10 mouse cellular contexts compared by ENCODE assay signal in the genomic region with DNA sequence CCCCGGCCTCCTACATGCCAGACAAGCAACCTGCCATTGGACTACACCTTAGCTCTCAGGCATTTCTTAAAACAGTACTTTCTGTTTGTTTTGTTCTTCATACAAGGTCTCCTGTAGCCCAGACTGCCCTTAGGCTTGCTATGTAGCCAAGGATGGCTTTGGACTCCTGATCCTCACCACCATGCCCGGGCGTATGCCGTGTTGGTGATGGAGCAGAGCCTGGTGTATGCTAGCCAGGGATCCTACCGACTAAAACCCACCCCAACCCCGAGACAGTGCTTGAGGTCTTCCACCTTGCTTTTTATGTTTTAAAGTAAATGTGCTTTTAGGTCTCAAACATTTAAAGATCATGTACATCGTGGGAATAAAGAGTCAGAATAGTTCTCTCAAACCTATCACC.
DNase-seq lines count a peak whose midpoint lies in the region; ATAC-seq and TF ChIP-seq lines count a peak whose summit lies in the region.
"Had no signal": no experiment of that assay in that cellular context is flagged by ENCODE, and none has a peak within 500 bp of the region (broad histone marks: within the 10 kb centered on the region; RNA-seq: fewer than 3 reads in every experiment).

No protein-coding gene starts in this region.

- peak; percentile 13; the same call in 1 of the 2 replicates for ATAC-seq in intestine, embryonic 16.5 days
- no peak for ATAC-seq in intestine, postnatal 0 days
- 0 out of 2 replicates have a peak, but pooled peaks have one; percentile 28 for ATAC-seq in midbrain, embryonic 15.5 days (replicated peaks)
- no peak for ATAC-seq in midbrain, postnatal 0 days (ENCODE audit: low FRiP score)
- ATAC-seq in neural tube, embryonic 14.5 days (ENCODE audit: low read depth): peak; percentile 44; the same call in 1 of the 2 replicates

- no peak overlapping the region for H3K4me2 ChIP-seq in intestine, embryonic 16.5 days (ENCODE audit: low read depth, low read length)
- no peak overlapping the region for H3K4me2 ChIP-seq in intestine, postnatal 0 days (replicated peaks; ENCODE audit: low read depth)
- H3K4me2 ChIP-seq in midbrain, embryonic 15.5 days: no peak overlapping the region
- H3K4me2 ChIP-seq in midbrain, postnatal 0 days (ENCODE audit: low read depth, low read length, poor library complexity, severe bottlenecking): no peak overlapping the region
- H3K4me2 ChIP-seq in neural tube, embryonic 14.5 days (ENCODE audit: low read depth, low read length): no peak overlapping the region

- peak; percentile 87 for DNase-seq in heart, adult 11 months
- no peak for DNase-seq in heart, adult 8-10 months (ENCODE audit: low spot score)
- no peak for DNase-seq in midbrain, postnatal 0 days (ENCODE audit: low spot score)
- DNase-seq in cerebellum, adult 9-10 months: no peak
- DNase-seq: right cerebral cortex, postnatal 14 days had no signal

- H3K27ac ChIP-seq in intestine, embryonic 16.5 days (ENCODE audit: low read length): no peak overlapping the region
- H3K27ac ChIP-seq in intestine, postnatal 0 days (ENCODE audit: low read depth, low read length): no peak overlapping the region
- no peak overlapping the region for H3K27ac ChIP-seq in midbrain, embryonic 15.5 days
- H3K27ac ChIP-seq in midbrain, postnatal 0 days (ENCODE audit: low read depth, low read length): no peak overlapping the region
- H3K27ac ChIP-seq in neural tube, embryonic 14.5 days (ENCODE audit: low read depth, low read length): no peak overlapping the region
- H3K27ac ChIP-seq: liver, embryonic 14.5 days had no signal

- peaks cover 18% of the 10 kb centered on the region for H3K4me1 ChIP-seq in intestine, embryonic 16.5 days (ENCODE audit: control insufficient read depth, insufficient read depth, low read length)
- H3K4me1 ChIP-seq in intestine, postnatal 0 days (replicated peaks; ENCODE audit: control insufficient read depth, insufficient read depth, low read length): no peaks in the 10 kb centered on the region
- peaks cover 19% of the 10 kb centered on the region for H3K4me1 ChIP-seq in midbrain, embryonic 15.5 days
- no peaks in the 10 kb centered on the region for H3K4me1 ChIP-seq in midbrain, postnatal 0 days (ENCODE audit: insufficient read depth, low read length)
- 0 out of 2 replicates have a peak, but pooled peaks cover 14% of the 10 kb centered on the region for H3K4me1 ChIP-seq in neural tube, embryonic 14.5 days (ENCODE audit: control insufficient read depth, insufficient read depth, low read length)

- 78% methylated on average over 7 of the region's 7 CpGs for WGBS in intestine, embryonic 16.5 days
- 82% methylated on average over 7 of the region's 7 CpGs for WGBS in intestine, postnatal 0 days
- WGBS in midbrain, embryonic 15.5 days: 85% methylated on average over 7 of the region's 7 CpGs
- 87% methylated on average over 7 of the region's 7 CpGs for WGBS in midbrain, postnatal 0 days
- 87% methylated on average over 7 of the region's 7 CpGs for WGBS in neural tube, embryonic 14.5 days

- no peaks in the 10 kb centered on the region for H3K9me3 ChIP-seq in intestine, embryonic 16.5 days (ENCODE audit: control insufficient read depth, low read length)
- no peaks in the 10 kb centered on the region for H3K9me3 ChIP-seq in intestine, postnatal 0 days (ENCODE audit: control insufficient read depth)
- no peaks in the 10 kb centered on the region for H3K9me3 ChIP-seq in midbrain, embryonic 15.5 days
- H3K9me3 ChIP-seq in midbrain, postnatal 0 days (ENCODE audit: low read length): no peaks in the 10 kb centered on the region
- no peaks in the 10 kb centered on the region for H3K9me3 ChIP-seq in neural tube, embryonic 14.5 days (ENCODE audit: control insufficient read depth, low read length)

- H3K36me3 ChIP-seq in intestine, embryonic 16.5 days (ENCODE audit: control insufficient read depth, insufficient read depth, low read length): no peaks in the 10 kb centered on the region
- no peaks in the 10 kb centered on the region for H3K36me3 ChIP-seq in intestine, postnatal 0 days (ENCODE audit: control insufficient read depth, insufficient read depth)
- H3K36me3 ChIP-seq in midbrain, embryonic 15.5 days (replicated peaks): no peaks in the 10 kb centered on the region
- no peaks in the 10 kb centered on the region for H3K36me3 ChIP-seq in midbrain, postnatal 0 days (ENCODE audit: insufficient read depth, low read length)
- H3K36me3 ChIP-seq in neural tube, embryonic 14.5 days (ENCODE audit: control insufficient read depth, insufficient read depth, low read length): no peaks in the 10 kb centered on the region

- TF ChIP-seq CTCF in intestine, postnatal 0 days (IDR thresholded peaks at IDR 0.05; ENCODE audit: low read depth): no peak
- TF ChIP-seq CTCF in midbrain, postnatal 0 days (IDR thresholded peaks at IDR 0.05): no peak

- H3K4me3 ChIP-seq in intestine, embryonic 16.5 days (ENCODE audit: low read length): no peak overlapping the region
- no peak overlapping the region for H3K4me3 ChIP-seq in intestine, postnatal 0 days (ENCODE audit: low read depth, low read length)
- H3K4me3 ChIP-seq in midbrain, embryonic 15.5 days: no peak overlapping the region
- H3K4me3 ChIP-seq in midbrain, postnatal 0 days (ENCODE audit: low read depth, low read length): no peak overlapping the region
- H3K4me3 ChIP-seq in neural tube, embryonic 14.5 days (ENCODE audit: low read depth, low read length): no peak overlapping the region

- no peak overlapping the region for H3K9ac ChIP-seq in intestine, embryonic 16.5 days (ENCODE audit: low read depth, low read length)
- H3K9ac ChIP-seq in intestine, postnatal 0 days (ENCODE audit: low read depth, low read length): no peak overlapping the region
- H3K9ac ChIP-seq in midbrain, embryonic 15.5 days: no peak overlapping the region
- no peak overlapping the region for H3K9ac ChIP-seq in midbrain, postnatal 0 days (replicated peaks; ENCODE audit: low read length, poor library complexity, severe bottlenecking)
- H3K9ac ChIP-seq in neural tube, embryonic 14.5 days (replicated peaks; ENCODE audit: low read depth, low read length): no peak overlapping the region
- H3K9ac ChIP-seq: liver, embryonic 14.5 days had no signal

- no peaks in the 10 kb centered on the region for H3K27me3 ChIP-seq in intestine, embryonic 16.5 days (replicated peaks; ENCODE audit: control insufficient read depth, insufficient read depth, low read length)
- H3K27me3 ChIP-seq in intestine, postnatal 0 days (replicated peaks; ENCODE audit: control insufficient read depth, insufficient read depth, low read length): no peaks in the 10 kb centered on the region
- no peaks in the 10 kb centered on the region for H3K27me3 ChIP-seq in midbrain, embryonic 15.5 days (replicated peaks)
- no peaks in the 10 kb centered on the region for H3K27me3 ChIP-seq in midbrain, postnatal 0 days (ENCODE audit: insufficient read depth, low read length)
- H3K27me3 ChIP-seq in neural tube, embryonic 14.5 days (ENCODE audit: control insufficient read depth, insufficient read depth, low read length): no peaks in the 10 kb centered on the region

Comparison
In these comparisons a context has a peak if more than half of its experiments do, and no peak if none do; other contexts are left out.
1. ATAC-seq: peak in intestine, embryonic 16.5 days (single experiment), midbrain, embryonic 15.5 days (single experiment) and neural tube, embryonic 14.5 days (single experiment); none in intestine, postnatal 0 days (single experiment) and midbrain, postnatal 0 days (single experiment).